Mouse (Mus musculus): ENCODE results near the gene Mrpl43. TPM values are rescaled to one million over a fixed set of nuclear protein-coding genes. Genes with fewer than 3 reads are reported as not detected.

Gene Mrpl43
- polyA plus RNA-seq (2015; fragmentation: Nextera tagmentation; extraction: Ambion mirVana) = 70.1 and 70.8 TPM in 2 replicates

DNA sequence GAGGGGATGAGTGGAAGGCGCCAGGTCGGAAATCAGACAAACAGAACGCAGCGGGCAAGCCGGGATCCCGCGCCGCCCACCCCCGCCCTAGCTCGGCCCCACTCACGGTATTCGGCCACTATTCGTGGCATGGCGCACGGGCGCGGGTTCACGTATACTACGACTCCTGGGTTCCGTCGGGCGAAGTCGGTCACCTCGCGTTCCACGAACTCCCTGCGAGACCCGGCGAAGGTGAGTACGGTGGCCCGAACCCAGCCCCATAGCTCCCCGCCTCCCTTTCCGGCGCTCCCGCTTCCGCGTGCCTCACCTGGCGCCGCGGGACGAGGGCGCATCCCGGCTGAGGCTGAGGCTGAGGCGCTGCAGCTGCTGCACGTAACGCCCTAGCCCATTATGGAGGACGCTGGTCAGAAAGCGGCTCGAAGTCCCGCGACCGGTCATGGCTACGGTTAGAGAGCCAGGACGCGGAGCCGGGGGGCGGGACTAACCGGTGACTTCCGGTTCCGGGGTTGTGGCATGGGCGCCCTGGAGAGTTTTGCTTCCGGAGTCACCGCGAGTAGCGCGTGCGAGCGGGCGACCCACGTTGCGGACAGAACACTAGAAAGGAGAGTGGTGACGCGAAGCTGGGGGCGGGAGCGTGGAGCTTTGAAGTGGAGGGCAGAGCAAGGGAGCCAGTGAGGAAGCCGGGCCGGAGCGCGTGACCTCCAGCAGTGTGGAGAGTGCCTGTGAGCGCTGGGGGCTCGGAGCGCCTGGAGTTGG is at the start of gene Mrpl43:
Gene Mrpl43 (minus strand): TSS at position 486 of the 756 bp plus-strand sequence.
- Histone ChIP-seq H3K4me2 (peak within 1 kb of the TSS; percentile 93), H3K4me1 (peaks cover 26% of the 10 kb centered on the region), H3K9me3 (no peaks in the 10 kb centered on the region), H3K9ac (peak within 1 kb of the TSS; percentile 75), H3K4me3 (peak within 1 kb of the TSS; percentile 92), H3K36me3 (peaks cover 32% of the 10 kb centered on the region), H3K27ac (peak within 1 kb of the TSS; percentile 82), H3K27me3 (no peaks in the 10 kb centered on the region)
- peak; percentile 91 for ATAC-seq (ENCODE audit: borderline replicate concordance, extremely low read depth, low FRiP score, low TSS enrichment)
- under 1% methylated on average over 82 of the region's 82 CpGs for WGBS

DNA sequence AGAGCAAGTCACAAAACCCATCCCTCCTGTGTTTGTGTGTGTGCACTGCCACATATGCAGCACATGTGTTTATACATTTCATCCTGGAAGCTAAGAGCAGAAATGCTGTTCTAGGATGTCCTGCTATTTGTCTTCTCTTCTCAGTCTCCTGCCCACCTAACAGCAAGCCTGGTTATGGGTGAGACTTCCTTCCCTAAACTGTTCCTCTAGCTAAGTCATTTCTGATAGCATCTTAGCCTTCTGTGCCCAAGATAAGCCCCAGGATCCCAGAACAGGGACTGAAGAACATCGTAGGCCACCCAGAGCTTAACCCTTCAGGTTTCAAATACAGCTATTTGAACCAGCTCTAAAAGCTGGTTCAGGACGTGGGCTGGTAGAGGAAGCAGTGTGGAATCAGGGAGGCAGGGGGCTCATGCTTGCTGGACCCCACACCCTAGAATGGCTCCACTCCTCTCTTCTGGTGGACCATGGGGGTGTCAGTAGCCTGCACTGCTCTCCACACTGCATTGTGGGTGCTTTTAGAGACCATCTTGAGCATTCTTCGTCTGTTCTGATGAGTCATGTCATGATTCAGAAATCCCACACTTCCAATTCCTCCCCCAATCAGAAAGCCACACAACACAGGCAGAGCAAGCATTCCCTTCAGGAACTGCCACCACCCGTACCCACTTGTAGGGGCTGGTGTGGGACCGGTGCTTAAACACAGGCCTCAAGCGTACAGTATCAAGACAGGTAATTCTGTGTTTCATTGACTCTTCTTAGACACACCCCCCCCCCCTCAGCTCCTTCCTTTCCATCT is 48.8 kb upstream of the Mrpl43 start:
- Histone ChIP-seq H3K9me3 (no peaks in the 10 kb centered on the region), H3K27ac (no peak overlapping the region), H3K36me3 (peaks cover 17% of the 10 kb centered on the region; the same call in 1 of the 2 replicates), H3K4me2 (no peak overlapping the region), H3K4me3 (no peak overlapping the region), H3K9ac (no peak overlapping the region), H3K27me3 (no peaks in the 10 kb centered on the region), H3K4me1 (peaks cover 21% of the 10 kb centered on the region)
- no peak for ATAC-seq (ENCODE audit: borderline replicate concordance, extremely low read depth, low FRiP score, low TSS enrichment)
- WGBS = 73% methylated on average over 6 of the region's 6 CpGs

DNA sequence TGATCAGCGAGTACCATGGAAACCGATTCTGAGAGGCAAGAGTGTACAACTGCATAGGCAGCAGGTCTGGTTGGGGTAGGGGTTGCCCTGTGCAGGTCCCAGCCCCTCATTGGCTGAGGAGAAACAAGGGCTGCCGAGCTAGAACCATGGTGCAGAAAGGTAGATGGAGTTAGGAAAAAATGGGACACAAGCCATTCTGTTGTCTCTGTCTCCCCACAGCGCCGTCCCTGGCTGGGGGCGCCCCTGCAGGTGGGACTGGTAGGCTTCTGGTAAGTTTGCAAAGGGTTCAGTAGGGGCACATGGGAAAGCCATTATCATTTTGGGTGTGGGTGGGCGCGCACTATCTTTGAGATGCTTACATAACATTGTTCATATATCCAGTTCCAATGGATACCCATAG is 47.2 kb upstream of the Mrpl43 start:
- ATAC-seq (ENCODE audit: borderline replicate concordance, extremely low read depth, low FRiP score, low TSS enrichment) = no peak
- 86% methylated on average over 8 of the region's 8 CpGs for WGBS
- Histone ChIP-seq H3K27ac (no peak overlapping the region), H3K4me2 (no peak overlapping the region), H3K9ac (no peak overlapping the region), H3K4me3 (no peak overlapping the region), H3K36me3 (peaks cover 17% of the 10 kb centered on the region; the same call in 1 of the 2 replicates), H3K9me3 (no peaks in the 10 kb centered on the region), H3K4me1 (peaks cover 20% of the 10 kb centered on the region), H3K27me3 (no peaks in the 10 kb centered on the region)

DNA sequence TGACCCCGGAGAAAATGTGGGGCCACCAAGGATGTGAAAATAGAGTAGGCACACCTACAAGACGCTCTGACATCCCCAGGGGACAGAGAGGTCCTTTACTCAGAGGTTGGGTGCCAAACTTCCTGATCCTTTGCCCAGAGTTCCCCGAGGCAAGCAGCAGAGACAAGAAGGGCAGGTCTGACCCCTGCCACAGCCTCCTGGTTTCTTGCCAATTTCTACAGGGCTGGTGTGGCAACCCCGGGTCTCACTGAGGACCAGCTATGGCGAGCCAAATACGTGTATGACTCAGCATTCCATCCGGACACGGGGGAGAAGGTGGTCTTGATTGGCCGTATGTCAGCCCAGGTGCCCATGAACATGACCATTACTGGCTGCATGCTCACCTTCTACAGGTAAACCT is 43.3 kb upstream of the Mrpl43 start:
- Histone ChIP-seq H3K9me3 (no peaks in the 10 kb centered on the region), H3K27me3 (peaks cover 18% of the 10 kb centered on the region; the same call in 1 of the 2 replicates), H3K4me3 (no peak overlapping the region), H3K4me1 (peaks cover 23% of the 10 kb centered on the region), H3K36me3 (peaks cover 14% of the 10 kb centered on the region; the same call in 1 of the 2 replicates), H3K4me2 (no peak overlapping the region), H3K27ac (no peak overlapping the region), H3K9ac (no peak overlapping the region)
- WGBS = 67% methylated on average over 9 of the region's 9 CpGs
- ATAC-seq (ENCODE audit: borderline replicate concordance, extremely low read depth, low FRiP score, low TSS enrichment) = no peak

DNA sequence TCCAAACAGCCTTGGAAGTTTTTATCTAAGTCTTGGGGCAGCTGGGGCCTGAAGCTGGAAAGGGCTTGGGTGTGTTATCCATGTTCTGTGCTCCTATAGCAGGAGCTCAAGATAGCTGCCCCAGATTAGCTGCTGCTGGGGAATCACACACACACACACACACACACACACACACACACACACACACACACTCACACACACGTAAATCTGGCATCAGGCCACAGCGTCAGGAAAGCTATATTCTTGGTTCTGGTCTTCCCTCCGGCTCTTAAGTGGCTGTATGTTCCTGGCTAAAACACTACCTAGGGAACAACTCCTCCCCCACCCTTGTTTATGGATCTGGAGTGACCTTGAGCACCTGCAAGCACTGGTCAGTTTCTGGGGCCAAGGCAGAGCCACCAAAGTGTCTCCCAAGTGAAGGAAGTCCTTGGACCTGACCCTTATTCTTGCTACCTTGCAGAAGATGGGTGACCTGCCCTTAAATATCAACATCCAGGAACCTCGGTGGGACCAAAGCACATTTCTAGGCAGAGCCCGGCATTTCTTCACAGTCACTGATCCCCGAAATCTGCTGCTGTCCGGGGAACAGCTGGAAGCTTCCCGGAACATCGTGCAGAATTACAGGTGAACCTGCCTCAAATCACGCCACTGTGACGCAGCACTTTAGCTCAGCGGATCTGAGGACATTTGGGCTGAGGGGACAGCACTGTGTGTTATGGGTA is 42.6 kb upstream of the Mrpl43 start:
- ATAC-seq (ENCODE audit: borderline replicate concordance, extremely low read depth, low FRiP score, low TSS enrichment) = no peak
- Histone ChIP-seq H3K4me3 (peak overlapping the region; percentile 55), H3K27ac (peak overlapping the region; percentile 97), H3K9me3 (no peaks in the 10 kb centered on the region), H3K9ac (peak overlapping the region; percentile 60; the same call in 1 of the 2 replicates), H3K27me3 (peaks cover 23% of the 10 kb centered on the region), H3K4me2 (peak overlapping the region; percentile 89), H3K4me1 (peaks cover 23% of the 10 kb centered on the region), H3K36me3 (peaks cover 13% of the 10 kb centered on the region; the same call in 1 of the 2 replicates)
- 73% methylated on average over 12 of the region's 12 CpGs for WGBS

DNA sequence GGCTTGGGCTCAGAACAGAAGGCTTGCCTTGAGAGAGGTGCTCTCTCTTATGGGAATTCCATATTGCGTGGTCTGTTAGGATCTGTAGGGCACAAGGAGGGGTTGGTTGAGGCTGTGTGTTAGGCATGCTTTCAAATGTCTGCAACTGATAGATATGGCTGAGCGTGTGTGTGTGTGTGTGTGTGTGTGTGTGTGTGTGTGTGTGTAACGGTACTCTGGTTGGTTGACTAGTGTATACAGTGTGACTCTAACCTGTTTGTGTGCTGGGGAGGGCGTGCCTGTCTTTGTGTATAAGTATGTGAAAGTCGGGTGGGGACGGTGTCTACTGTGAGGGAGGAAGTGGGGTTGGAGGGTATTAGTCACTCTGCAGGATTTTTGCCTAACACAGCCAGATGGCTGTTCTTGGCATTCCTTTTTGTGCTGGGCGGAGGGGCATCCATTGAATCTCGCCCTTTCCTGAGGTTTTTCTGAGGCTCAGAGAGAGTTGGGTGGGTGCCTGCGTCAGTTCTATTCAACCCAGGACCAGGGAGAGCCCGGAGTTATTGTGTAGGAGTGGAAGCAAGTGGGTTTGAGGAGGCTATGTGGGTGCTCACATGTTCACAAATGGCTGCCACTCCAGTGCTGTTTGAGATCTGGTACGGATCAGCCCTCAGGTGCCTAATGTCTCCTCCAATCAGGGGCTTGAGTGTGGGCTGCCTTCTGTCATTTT is 41.8 kb upstream of the Mrpl43 start:
- 7% methylated on average over 11 of the region's 11 CpGs for WGBS
- peak; percentile 69 for ATAC-seq (ENCODE audit: borderline replicate concordance, extremely low read depth, low FRiP score, low TSS enrichment)
- peaks cover 23% of the 10 kb centered on the region for H3K27me3 ChIP-seq
- peak overlapping the region; percentile 97 for H3K27ac ChIP-seq
- H3K9me3 ChIP-seq = no peaks in the 10 kb centered on the region
- peaks cover 23% of the 10 kb centered on the region for H3K4me1 ChIP-seq
- peak overlapping the region; percentile 55 for H3K4me3 ChIP-seq
- H3K4me2 ChIP-seq = peak overlapping the region; percentile 89
- peaks cover 13% of the 10 kb centered on the region; the same call in 1 of the 2 replicates for H3K36me3 ChIP-seq
- H3K9ac ChIP-seq = peak overlapping the region; percentile 60

DNA sequence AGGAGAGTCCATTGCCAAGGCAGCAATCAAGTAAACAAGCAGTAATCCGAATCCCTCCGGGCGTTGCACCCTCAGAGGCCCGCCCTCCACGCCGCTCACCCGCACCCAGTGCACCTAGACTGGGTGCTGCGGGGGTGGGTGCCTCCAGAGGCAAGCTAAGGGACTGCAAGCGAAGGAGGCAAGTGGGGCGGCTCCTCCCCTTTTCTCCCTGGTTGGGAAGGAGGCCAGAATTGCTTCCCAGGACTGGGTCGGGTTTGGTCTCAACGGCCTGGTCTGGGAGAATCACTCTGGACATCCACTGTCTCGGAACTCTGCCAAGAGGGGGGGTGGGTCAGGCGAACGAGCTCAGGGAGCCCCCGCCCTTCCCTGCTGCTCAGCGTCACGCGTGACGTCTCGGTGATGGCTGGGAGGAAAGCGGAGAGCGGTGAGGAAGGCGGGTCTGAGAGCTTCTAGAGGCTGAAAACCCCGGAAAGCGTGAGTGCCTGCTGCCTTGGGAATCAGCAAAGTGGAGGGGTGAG is 41.2 kb upstream of the Mrpl43 start, which contains the start of gene Sfxn3:
Gene Sfxn3 (plus strand): TSS at position 87 of the 518 bp plus-strand sequence.
- 0% methylated on average over 26 of the region's 26 CpGs for WGBS
- peak within 1 kb of the TSS; percentile 60 for H3K9ac ChIP-seq
- peaks cover 23% of the 10 kb centered on the region for H3K27me3 ChIP-seq
- peak within 1 kb of the TSS; percentile 97 for H3K27ac ChIP-seq
- peak; percentile 81 for ATAC-seq (ENCODE audit: borderline replicate concordance, extremely low read depth, low FRiP score, low TSS enrichment)
- no peaks in the 10 kb centered on the region for H3K9me3 ChIP-seq
- H3K4me2 ChIP-seq = peak within 1 kb of the TSS; percentile 89
- H3K4me1 ChIP-seq = peaks cover 23% of the 10 kb centered on the region
- H3K36me3 ChIP-seq = peaks cover 10% of the 10 kb centered on the region; the same call in 1 of the 2 replicates
- H3K4me3 ChIP-seq = peak within 1 kb of the TSS; percentile 55

DNA sequence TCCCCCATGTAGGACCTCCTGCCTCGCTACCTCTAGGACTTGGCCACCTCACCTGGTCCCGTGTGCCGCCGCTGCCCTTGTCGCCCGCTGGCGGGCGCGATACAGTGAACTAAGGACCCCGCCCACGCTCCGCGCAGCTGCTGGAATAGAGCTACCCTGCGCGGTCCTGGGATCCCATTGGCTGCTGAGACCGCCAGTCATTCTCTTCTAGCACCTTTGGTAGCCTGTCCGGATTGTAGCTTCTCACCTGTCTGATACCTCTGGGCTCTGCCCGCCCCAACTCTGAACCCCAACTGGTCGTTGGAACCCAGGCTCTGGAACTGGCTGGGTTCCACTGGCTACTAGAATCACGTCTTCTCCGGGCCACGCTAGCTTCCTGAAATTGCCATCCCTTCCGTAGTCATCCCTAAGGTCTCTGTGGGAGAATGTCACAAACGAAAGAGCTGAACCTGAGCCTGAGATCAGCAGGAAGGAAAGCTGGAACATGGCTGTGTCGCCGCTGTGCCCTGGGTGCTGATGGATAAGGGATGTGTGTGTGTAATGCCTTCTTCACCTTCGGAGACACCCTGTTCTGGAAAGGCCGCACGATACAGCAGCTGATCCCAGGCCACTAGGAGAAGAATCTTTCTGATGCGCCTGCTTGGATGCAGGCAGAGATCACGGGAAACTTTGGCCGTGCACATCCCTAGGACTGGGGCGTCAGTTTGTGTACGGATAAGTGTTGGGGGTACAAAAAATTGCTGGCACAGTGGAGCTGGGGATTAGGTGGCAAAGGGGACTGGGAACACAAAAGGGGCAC is 40.5 kb upstream of the Mrpl43 start:
- WGBS = 1% methylated on average over 34 of the region's 34 CpGs
- peaks cover 6% of the 10 kb centered on the region; the same call in 1 of the 2 replicates for H3K36me3 ChIP-seq
- no peaks in the 10 kb centered on the region for H3K9me3 ChIP-seq
- peak overlapping the region; percentile 97 for H3K27ac ChIP-seq
- ATAC-seq (ENCODE audit: borderline replicate concordance, extremely low read depth, low FRiP score, low TSS enrichment) = peak; percentile 37; the same call in 1 of the 2 replicates
- peak overlapping the region; percentile 55 for H3K4me3 ChIP-seq
- H3K4me1 ChIP-seq = peaks cover 23% of the 10 kb centered on the region
- H3K9ac ChIP-seq = peak overlapping the region; percentile 60
- H3K27me3 ChIP-seq = peaks cover 26% of the 10 kb centered on the region
- peak overlapping the region; percentile 89 for H3K4me2 ChIP-seq

DNA sequence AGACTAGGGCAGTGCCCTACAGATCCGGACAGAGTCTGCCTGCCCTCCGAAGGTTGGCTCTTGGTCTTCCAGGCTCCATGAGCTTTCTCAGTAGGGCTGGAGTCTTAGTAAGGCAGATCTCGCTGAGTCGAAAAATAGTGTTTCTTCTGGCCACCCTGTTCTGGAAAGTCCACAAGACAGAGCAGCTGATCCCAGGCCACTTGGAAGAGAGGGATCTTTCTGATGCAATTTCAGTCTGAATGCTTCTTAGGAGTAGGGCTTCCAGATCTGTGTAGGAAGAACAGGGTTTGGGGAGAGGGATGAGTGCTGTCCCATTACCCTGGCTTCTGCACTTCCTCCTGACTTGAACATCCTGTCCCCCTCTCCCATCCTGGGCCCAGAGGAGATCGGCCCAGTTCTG is 39.4 kb upstream of the Mrpl43 start, which contains the start of gene Pdzd7:
Gene Pdzd7 (minus strand): TSS at position 67 of the 400 bp plus-strand sequence.
- H3K4me1 ChIP-seq = peaks cover 23% of the 10 kb centered on the region
- H3K9ac ChIP-seq = peak within 1 kb of the TSS; percentile 60; the same call in 1 of the 2 replicates
- H3K36me3 ChIP-seq = peaks cover 2% of the 10 kb centered on the region; the same call in 1 of the 2 replicates
- peaks cover 36% of the 10 kb centered on the region for H3K27me3 ChIP-seq
- H3K27ac ChIP-seq = no peak within 1 kb of the TSS
- peak within 1 kb of the TSS; percentile 89 for H3K4me2 ChIP-seq
- no peaks in the 10 kb centered on the region for H3K9me3 ChIP-seq
- H3K4me3 ChIP-seq = peak within 1 kb of the TSS; percentile 55
- WGBS = 71% methylated on average over 5 of the region's 5 CpGs
- no peak for ATAC-seq (ENCODE audit: borderline replicate concordance, extremely low read depth, low FRiP score, low TSS enrichment)

DNA sequence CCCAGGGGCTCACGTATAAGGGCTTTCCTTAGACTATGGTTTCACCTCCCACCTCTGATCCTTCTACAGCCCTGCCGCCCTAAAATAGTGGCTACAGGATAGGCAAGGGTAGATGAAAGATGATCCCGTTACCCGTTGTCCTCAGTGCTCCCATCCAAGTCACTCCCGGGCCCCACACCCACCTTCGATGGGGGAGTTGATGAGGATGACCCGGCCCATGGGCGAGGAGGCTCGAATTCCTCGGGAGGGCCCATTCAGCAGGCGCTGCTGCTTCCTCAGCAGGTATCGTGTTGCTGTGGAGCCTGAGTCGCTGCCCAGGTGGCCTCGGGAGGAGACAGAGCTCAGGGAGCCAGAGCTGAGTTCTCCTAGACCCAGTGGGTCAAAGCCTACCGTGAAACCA is 39.0 kb upstream of the Mrpl43 start:
- H3K4me3 ChIP-seq = no peak overlapping the region
- H3K9me3 ChIP-seq = no peaks in the 10 kb centered on the region
- H3K9ac ChIP-seq = no peak overlapping the region
- ATAC-seq (ENCODE audit: borderline replicate concordance, extremely low read depth, low FRiP score, low TSS enrichment) = no peak
- H3K27me3 ChIP-seq = peaks cover 40% of the 10 kb centered on the region
- H3K36me3 ChIP-seq = no peaks in the 10 kb centered on the region
- H3K27ac ChIP-seq = no peak overlapping the region
- peaks cover 23% of the 10 kb centered on the region for H3K4me1 ChIP-seq
- 33% methylated on average over 15 of the region's 15 CpGs for WGBS
- no peak overlapping the region for H3K4me2 ChIP-seq
